Mouse (Mus musculus) E14TG2a.4 (cell line): ENCODE data around the gene Sec1.

Experiments used
- CTCF ChIP-seq: conservative IDR thresholded peaks from 2 replicates; pipeline ENCODE4 v1.5.1; 2014; ENCODE audit warnings: low read length
- NANOG ChIP-seq: IDR thresholded peaks from 2 replicates; pipeline ENCODE4 v1.6.1; 2014; ENCODE audit warnings: borderline replicate concordance, low read length, mixed read lengths
- POU5F1 ChIP-seq: IDR thresholded peaks from 2 replicates; pipeline ENCODE4 v1.6.1; 2014; ENCODE audit warnings: low read length, borderline replicate concordance

DNA sequence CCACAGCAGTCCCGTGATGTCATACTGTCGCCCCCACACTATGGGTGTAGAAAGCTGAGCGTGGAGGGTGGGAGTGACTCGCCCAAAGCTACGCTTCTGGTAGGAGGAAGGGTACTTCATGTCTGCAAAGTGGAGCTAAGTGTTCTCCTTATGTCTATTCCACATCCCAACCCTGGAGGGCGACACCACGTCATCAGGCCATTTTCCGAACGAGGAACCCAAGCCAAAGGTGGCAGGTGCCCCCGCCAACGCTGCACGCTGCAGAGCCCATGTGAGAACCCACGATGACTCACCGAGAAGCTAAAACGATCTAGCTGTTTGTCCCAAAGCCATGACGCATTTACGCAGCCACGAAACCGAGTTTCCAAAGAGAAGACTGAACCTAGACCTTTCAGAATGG is 48.1 kb upstream of the Sec1 start:
- no peak; the same call in 1 of the 2 replicates for TF ChIP-seq CTCF
- TF ChIP-seq NANOG: no peak
- no peak for TF ChIP-seq POU5F1
